Mouse (Mus musculus) lung, embryonic 15.5 days (tissue): ENCODE measurements around the gene Rassf4. TPM values are rescaled to one million over a fixed set of nuclear protein-coding genes. Genes with fewer than 3 reads are reported as not detected.

Experiments used
- ATAC-seq: fragments of 200-750 bp; cut with Nextera tagmentation; 2 replicates; pipeline ENCODE4 v1.8.0; 2017; ENCODE audit warnings: moderate number of reproducible peaks, borderline replicate concordance; ENCODE audit not compliant: low FRiP score, low TSS enrichment; ENCODE audit errors: extremely low read depth
- H3K27ac ChIP-seq: fragments of 300-500 bp; sonication (generic); 2 replicates; pipeline ENCODE4 v1.5.1; 2015; ENCODE audit warnings: moderate library complexity, mild to moderate bottlenecking, inconsistent platforms
- H3K27me3 ChIP-seq: fragments of 300-500 bp; sonication (generic); 2 replicates; pipeline ENCODE4 v1.6.1; 2015; ENCODE audit warnings: inconsistent platforms
- H3K36me3 ChIP-seq: fragments of 300-500 bp; sonication (generic); 2 replicates; pipeline ENCODE4 v1.6.1; 2015; ENCODE audit warnings: inconsistent platforms
- H3K4me1 ChIP-seq: fragments of 300-500 bp; sonication (generic); 2 replicates; pipeline ENCODE4 v1.6.1; 2015; ENCODE audit warnings: inconsistent platforms
- H3K4me2 ChIP-seq: fragments of 300-500 bp; sonication (generic); 2 replicates; pipeline ENCODE4 v1.6.1; 2015; ENCODE audit warnings: inconsistent platforms, mild to moderate bottlenecking, moderate library complexity
- H3K4me3 ChIP-seq: fragments of 300-500 bp; sonication (generic); 2 replicates; pipeline ENCODE4 v1.5.1; 2015; ENCODE audit warnings: mild to moderate bottlenecking, inconsistent platforms
- H3K9ac ChIP-seq: fragments of 300-500 bp; sonication (generic); 2 replicates; pipeline ENCODE4 v1.6.1; 2015; ENCODE audit warnings: inconsistent platforms
- H3K9me3 ChIP-seq: fragments of 300-500 bp; sonication (generic); 2 replicates; pipeline ENCODE4 v1.6.1; 2016; ENCODE audit warnings: inconsistent platforms
- WGBS: fragments of 180-500 bp; shearing (Covaris S2); methylation state at CpG from one replicate; pipeline ENCODE4 v1.1.7; 2015; 5-methylcytosine and 5-hydroxymethylcytosine counted together
- polyA plus RNA-seq: library from polyadenylated mRNA; unstranded; fragments of >200 nt; fragmentation: Nextera tagmentation; extraction: Ambion mirVana; gene quantifications from 2 replicates; pipeline ENCODE4 v1.2.1, GENCODE M21; 2015

The Rassf4 gene
- polyA plus RNA-seq, 1 experiment from 2014 or later: 6.0 TPM

DNA sequence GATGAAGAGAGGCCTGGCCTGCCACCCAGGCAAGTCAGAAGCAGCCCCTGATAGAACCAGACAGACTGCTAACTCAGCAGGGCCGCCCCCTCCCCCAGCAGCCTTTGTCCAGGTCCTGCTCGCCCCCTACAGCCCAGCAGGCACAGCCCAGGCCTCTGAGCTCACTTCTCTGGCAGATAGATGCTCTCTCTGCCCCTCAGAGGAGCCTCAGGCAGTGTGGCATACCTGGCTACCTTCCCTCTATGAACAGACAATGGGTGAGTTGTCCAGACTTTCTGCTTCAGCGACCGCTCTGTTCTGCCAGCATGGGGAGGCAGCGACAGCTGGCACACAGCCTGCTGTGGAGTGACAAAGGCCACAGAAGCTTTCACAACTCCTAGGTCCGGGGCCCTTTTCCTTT is 3.6 kb downstream of the Rassf4 start:
- Histone ChIP-seq H3K36me3 (no peaks in the 10 kb centered on the region), H3K4me3 (no peak overlapping the region), H3K4me1 (peaks cover 11% of the 10 kb centered on the region), H3K4me2 (no peak overlapping the region), H3K9ac (no peak overlapping the region), H3K27me3 (no peaks in the 10 kb centered on the region; the same call in 1 of the 2 replicates), H3K27ac (no peak overlapping the region), H3K9me3 (no peaks in the 10 kb centered on the region)
- WGBS: 48% methylated on average over 6 of the region's 6 CpGs
- no peak; the same call in 1 of the 2 replicates for ATAC-seq

DNA sequence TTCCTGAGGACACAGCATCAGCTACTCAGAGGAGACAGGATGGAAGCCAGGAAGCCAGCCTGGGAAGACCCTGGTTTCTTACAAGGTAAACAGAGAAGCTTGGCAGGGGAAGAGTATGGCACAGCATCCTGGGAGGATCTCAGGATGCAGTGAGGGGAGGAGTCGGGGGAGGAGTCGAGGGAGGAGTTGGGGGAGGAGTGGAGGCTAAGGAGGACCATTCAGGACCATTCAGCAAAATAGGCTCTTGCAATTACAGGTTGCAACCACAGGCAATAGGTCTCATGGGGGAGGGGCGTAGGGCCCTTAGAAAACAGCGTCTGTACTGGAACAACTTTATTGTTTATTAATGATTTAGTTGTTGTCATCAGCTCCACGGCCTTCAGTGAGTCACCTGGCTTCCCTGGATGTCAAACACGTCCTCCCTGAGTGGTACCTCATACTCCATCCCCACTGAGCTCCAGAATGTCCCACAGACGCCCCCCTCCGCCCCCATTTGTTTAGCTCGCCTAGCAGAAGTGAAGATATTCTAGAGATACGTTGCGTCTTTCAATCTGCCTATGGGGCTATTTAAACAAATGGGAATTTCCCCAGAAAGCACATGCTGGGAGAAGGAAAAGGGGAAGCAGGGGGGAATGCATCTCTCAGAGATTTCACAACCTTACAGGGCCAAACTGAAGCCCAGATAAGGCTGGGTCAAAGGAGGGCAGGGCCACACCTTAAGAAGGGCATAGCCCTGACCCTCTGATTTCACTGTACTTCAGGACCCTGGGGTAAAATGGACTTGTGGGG is 4.9 kb downstream of the Rassf4 start:
- Histone ChIP-seq H3K4me3 (no peak overlapping the region), H3K36me3 (no peaks in the 10 kb centered on the region), H3K9ac (no peak overlapping the region), H3K4me1 (peaks cover 11% of the 10 kb centered on the region), H3K27me3 (no peaks in the 10 kb centered on the region; the same call in 1 of the 2 replicates), H3K9me3 (no peaks in the 10 kb centered on the region), H3K4me2 (no peak overlapping the region), H3K27ac (no peak overlapping the region)
- ATAC-seq: no peak
- WGBS: 44% methylated on average over 11 of the region's 11 CpGs

DNA sequence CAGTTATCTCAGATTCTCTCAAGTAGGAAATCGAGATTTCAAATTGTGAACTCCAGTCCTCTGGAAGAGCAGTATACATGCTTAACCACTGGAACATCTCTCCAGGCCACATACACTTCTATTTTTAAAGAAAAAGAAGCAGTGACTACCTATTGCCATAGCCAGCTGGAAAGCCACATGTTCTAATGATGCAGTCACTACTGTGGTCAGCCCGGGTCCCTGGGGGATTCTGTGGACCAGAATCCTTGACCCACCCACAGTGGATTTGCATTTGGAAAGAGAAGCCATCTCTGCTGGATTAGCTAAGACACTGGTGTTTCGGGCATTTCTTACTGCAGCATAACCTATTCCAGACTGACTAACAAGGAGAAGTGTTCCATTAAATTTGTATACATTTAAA is 6.4 kb downstream of the Rassf4 start:
- Histone ChIP-seq H3K27me3 (no peaks in the 10 kb centered on the region), H3K36me3 (no peaks in the 10 kb centered on the region), H3K27ac (no peak overlapping the region), H3K4me3 (no peak overlapping the region), H3K9me3 (no peaks in the 10 kb centered on the region), H3K9ac (no peak overlapping the region), H3K4me2 (no peak overlapping the region), H3K4me1 (peaks cover 4% of the 10 kb centered on the region; the same call in 1 of the 2 replicates)
- ATAC-seq: no peak
- 74% methylated on average over 3 of the region's 3 CpGs for WGBS

DNA sequence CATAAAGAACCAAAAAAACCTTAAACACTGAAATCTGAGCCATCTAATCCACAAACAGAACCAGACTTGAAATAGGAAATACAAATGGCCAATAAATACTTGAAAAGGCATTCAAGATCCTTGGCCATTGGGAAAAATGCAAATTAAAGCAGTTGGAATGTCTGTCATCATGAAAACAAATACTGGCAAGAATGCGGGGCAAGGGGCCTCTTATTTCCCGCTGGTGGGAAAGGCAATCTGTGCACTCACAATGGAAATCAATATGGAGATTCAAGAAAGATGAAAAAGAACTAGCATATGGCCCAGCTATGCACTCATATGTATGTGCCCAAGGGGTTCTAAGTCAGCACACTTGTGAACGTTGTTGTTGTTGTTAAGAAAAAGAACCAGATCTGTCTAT is 6.9 kb downstream of the Rassf4 start:
- WGBS: 57% methylated on average over 3 of the region's 3 CpGs
- H3K4me1 ChIP-seq: peaks cover 4% of the 10 kb centered on the region; the same call in 1 of the 2 replicates
- no peaks in the 10 kb centered on the region for H3K9me3 ChIP-seq
- no peak overlapping the region for H3K27ac ChIP-seq
- H3K9ac ChIP-seq: no peak overlapping the region
- no peaks in the 10 kb centered on the region for H3K36me3 ChIP-seq
- H3K27me3 ChIP-seq: no peaks in the 10 kb centered on the region
- no peak overlapping the region for H3K4me3 ChIP-seq
- no peak overlapping the region for H3K4me2 ChIP-seq
- ATAC-seq: no peak

DNA sequence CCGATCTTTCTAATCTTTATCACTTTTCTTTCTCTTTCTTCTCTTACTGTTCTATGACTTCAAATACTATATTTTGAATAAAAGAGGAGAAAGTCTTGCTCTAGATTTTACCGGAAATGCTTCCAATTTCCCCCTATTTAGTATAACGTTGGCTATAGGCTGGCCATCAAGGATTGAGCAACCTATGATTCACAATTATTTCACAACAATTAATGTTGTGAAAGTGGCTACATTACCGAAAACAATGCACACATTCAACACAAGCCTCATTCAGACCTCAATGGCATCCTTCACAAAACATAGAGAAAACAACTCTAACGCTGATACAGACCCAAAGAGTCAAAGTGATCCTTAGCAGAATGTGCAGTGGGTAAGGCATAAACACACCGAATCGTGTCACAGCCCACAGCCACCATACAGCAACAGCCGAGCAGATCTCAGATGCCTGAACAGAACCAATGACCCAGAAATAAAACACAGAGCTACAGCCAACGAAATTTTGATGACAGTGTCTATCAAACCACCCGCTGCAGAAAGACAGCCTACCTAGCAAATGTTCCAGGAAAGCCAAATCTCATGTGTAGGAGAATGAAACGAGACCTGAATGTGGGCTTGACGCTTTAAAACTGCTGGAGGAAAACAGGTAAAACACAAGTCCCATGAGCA is 7.5 kb downstream of the Rassf4 start:
- Histone ChIP-seq H3K27me3 (no peaks in the 10 kb centered on the region), H3K36me3 (no peaks in the 10 kb centered on the region), H3K9ac (no peak overlapping the region), H3K27ac (no peak overlapping the region), H3K4me3 (no peak overlapping the region), H3K4me2 (no peak overlapping the region), H3K4me1 (peaks cover 4% of the 10 kb centered on the region; the same call in 1 of the 2 replicates), H3K9me3 (no peaks in the 10 kb centered on the region)
- 82% methylated on average over 12 of the region's 12 CpGs for WGBS
- no peak for ATAC-seq

DNA sequence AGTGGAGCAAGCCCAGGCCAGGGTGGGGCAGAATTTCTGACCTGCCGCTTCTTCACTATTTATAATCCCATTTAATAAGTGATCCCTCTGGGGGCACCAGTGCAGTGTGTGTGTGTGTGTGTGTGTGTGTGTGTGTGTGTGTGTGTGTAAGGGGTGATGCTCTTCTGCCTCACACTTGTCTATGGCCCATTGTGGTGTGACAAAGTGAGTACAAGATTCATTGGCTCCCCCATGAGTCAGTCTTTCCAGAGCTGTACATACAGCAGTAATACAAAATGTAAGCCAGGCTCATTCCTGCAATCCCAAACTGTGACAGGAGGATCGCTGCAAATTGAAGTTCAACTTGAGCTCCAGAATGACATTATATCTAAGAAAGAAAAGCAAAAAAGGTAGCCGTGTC is 8.9 kb downstream of the Rassf4 start:
- no peak for ATAC-seq
- Histone ChIP-seq H3K4me2 (no peak overlapping the region), H3K36me3 (no peaks in the 10 kb centered on the region), H3K27ac (no peak overlapping the region), H3K9me3 (no peaks in the 10 kb centered on the region), H3K9ac (no peak overlapping the region), H3K4me1 (no peaks in the 10 kb centered on the region), H3K27me3 (no peaks in the 10 kb centered on the region), H3K4me3 (no peak overlapping the region)
- WGBS: 63% methylated on average over 3 of the region's 3 CpGs

DNA sequence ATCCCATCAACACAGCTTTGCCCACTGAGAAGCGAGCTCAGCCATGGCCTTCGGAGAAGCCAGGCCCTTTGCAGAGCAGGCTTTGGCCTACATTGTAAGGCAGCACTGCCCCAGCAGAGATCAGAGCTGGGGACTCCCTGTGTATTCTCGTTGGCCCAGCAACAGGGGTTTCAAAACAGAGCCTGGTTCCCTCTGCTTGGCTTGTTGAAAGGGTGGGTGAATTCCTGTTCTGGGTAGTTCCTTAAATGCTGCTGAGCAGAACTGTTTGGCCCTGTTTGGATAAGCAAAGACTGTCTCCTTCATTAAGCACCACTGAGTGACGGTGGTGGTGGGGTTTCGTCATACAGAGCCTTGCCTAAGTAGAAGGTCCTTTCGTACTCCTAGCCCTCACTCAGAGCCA is 9.7 kb downstream of the Rassf4 start:
- Histone ChIP-seq H3K9me3 (no peaks in the 10 kb centered on the region), H3K4me3 (no peak overlapping the region), H3K4me2 (no peak overlapping the region), H3K27ac (no peak overlapping the region), H3K27me3 (no peaks in the 10 kb centered on the region), H3K36me3 (no peaks in the 10 kb centered on the region), H3K9ac (no peak overlapping the region), H3K4me1 (no peaks in the 10 kb centered on the region)
- WGBS: 72% methylated on average over 6 of the region's 6 CpGs
- no peak for ATAC-seq

DNA sequence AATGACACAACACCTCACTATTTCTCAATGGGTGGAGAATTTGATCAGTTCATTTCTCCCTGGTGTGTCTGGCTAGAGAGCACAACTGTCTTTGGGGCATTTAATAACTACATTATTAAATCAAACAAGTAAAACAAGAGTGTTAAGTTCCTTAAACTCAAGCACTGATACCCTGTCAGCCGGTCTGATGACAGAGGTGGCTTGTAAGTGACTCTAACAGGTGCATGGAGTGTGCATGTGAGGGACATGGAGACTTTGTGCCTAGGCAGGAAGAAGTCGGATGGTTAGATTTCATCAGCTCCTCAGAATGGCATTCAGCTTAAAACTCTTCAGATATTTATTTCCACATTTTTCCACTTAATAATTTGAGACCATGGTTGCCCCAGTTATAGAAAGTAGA is 10.4 kb downstream of the Rassf4 start:
- Histone ChIP-seq H3K27ac (no peak overlapping the region), H3K9ac (no peak overlapping the region), H3K4me3 (no peak overlapping the region), H3K36me3 (no peaks in the 10 kb centered on the region), H3K9me3 (no peaks in the 10 kb centered on the region), H3K4me2 (no peak overlapping the region), H3K27me3 (no peaks in the 10 kb centered on the region), H3K4me1 (no peaks in the 10 kb centered on the region)
- WGBS: 77% methylated on average over 2 of the region's 2 CpGs
- ATAC-seq: no peak

DNA sequence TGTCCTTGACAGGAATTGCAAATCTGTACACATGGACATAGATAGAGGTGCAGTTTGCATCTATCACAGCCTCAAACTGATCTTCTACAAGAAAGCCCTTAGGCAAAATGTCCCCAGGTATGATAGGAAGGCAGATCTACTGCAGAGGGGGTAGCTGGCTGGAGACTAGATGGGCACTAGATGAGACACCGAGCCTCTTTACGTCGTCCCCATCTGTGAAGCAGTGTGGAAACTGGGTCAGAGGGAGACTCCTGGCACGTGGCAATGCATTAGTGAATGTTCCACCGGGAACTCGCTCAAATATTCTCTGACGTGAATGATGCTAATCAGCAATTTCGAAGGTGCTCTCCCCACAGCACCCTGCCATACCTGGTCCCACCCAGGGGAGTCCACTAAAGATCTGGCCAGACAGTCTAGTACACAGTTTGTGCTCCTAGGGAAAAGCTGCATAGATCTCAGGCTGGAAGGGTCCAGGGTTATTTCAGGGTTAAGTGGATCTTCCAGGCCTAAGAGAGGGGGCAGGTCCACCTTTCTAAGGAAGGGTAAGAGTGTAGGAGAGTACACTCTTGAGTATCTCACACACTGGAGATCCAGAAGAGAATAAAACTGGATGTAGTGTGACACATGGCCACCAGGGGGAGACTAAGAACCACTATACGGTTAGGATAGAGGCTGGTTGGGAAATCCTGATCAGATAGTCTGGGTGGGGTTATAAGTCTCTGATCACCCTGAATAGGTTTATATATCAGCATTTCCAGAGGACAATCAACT is 19.9 kb downstream of the Rassf4 start:
- no peaks in the 10 kb centered on the region for H3K27me3 ChIP-seq
- H3K4me3 ChIP-seq: no peak overlapping the region
- 52% methylated on average over 9 of the region's 9 CpGs for WGBS
- H3K36me3 ChIP-seq: no peaks in the 10 kb centered on the region
- peaks cover 15% of the 10 kb centered on the region; the same call in 1 of the 2 replicates for H3K4me1 ChIP-seq
- H3K27ac ChIP-seq: no peak overlapping the region
- no peaks in the 10 kb centered on the region for H3K9me3 ChIP-seq
- no peak overlapping the region for H3K4me2 ChIP-seq
- ATAC-seq: no peak
- no peak overlapping the region for H3K9ac ChIP-seq

DNA sequence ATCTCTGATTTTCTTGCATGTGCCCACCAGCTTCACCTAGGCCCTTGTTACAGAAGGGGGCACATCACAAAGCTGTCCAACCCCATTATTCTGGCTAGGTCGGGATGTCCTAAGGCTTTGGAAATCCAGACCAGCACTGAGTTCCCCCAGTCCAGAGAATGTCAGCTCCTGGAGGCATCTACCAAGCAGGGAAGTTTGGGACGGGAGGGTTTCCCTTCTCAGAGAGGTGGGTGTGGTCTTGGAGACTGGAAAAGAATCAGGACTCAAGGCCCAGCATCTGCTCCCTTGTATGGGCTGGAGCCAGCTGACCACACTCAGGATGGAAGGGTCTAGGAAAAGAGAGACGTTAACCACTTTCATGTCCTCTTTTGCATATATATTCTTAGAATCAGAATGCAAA is 20.6 kb downstream of the Rassf4 start:
- no peak overlapping the region for H3K4me2 ChIP-seq

DNA sequence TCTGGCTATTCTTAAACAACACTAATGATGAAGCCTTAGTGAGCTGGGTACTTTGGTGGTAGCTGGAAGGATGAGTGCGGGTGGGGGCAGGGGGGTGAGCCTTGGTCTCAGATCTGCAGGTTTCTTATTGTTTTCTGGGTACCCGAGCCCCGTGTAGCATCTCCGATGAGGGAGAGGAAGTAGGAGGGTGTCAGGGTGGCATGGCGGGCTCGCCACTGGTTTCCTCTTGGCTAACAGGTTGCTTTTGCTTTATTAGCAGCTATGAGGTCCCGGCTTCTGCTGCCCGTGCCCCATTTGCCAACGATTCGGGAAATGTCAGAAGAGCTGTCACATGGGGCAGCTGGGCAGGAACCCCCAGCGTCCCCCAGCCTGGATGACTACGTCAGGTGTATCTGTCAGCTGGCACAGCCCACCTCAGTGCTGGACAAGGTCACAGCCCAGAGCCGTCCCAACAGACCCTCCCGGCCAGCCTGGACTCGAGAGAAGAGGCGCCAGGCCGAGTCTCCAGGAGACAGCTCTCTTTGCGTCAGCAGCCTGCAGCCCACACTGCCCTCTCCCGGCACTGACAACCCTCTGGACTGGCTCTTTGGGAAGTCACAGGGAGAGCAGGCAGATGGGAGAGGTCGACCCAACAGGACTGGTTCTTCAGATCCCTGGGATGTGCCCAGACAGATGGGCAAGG is 22.2 kb downstream of the Rassf4 start:
- Histone ChIP-seq H3K36me3 (no peaks in the 10 kb centered on the region), H3K4me2 (peak overlapping the region; percentile 47), H3K4me1 (peaks cover 15% of the 10 kb centered on the region; the same call in 1 of the 2 replicates), H3K4me3 (peak overlapping the region; percentile 29), H3K9me3 (no peaks in the 10 kb centered on the region), H3K27me3 (no peaks in the 10 kb centered on the region), H3K27ac (no peak overlapping the region), H3K9ac (peak overlapping the region; percentile 22; the same call in 1 of the 2 replicates)
- no peak for ATAC-seq
- 51% methylated on average over 20 of the region's 20 CpGs for WGBS

More for the DNA sequence above, 20.6 kb downstream of the Rassf4 start:
- no peaks in the 10 kb centered on the region for H3K27me3 ChIP-seq
- no peak overlapping the region for H3K4me3 ChIP-seq
- H3K4me1 ChIP-seq: peaks cover 15% of the 10 kb centered on the region; the same call in 1 of the 2 replicates
- H3K9me3 ChIP-seq: no peaks in the 10 kb centered on the region
- H3K9ac ChIP-seq: no peak overlapping the region
- H3K27ac ChIP-seq: no peak overlapping the region
- no peak for ATAC-seq
- WGBS: 67% methylated on average over 3 of the region's 3 CpGs
- no peaks in the 10 kb centered on the region for H3K36me3 ChIP-seq
